In the genomic region with DNA sequence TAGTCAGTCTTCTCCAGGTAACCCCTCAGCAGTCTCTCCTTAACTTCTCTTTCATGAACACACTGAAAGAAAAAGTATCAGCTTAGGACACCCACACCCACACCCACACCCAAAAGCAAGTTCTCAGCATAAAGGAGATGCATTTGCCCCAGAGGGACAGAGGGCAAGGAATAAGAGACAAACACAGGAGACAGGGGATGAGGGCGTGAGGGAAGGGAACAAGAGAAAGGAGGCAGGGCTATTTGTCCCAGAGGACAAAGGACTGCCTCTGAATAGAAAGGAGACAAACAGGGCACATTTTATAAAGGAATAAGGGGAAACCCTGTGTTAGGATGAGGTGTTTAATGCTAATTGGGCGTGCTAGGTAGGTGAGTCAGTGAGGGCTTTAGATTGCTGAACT, we compare ENCODE assay signal across 21 mouse cellular contexts.
A peak's percentile ranks its signal among the peaks of the same experiment; 100 is the strongest.
DNase-seq lines count a peak whose midpoint lies in the region; ATAC-seq and TF ChIP-seq lines count a peak whose summit lies in the region.
"Had no signal": no experiment of that assay in that cellular context is flagged by ENCODE, and none has a peak within 500 bp of the region (broad histone marks: within the 10 kb centered on the region; RNA-seq: fewer than 3 reads in every experiment).

No protein-coding gene starts in this region.

- no peak for ATAC-seq in megakaryocyte progenitor cell, adult 5-6 weeks (replicated peaks; ENCODE audit: poor library complexity)
- ATAC-seq: CD4-positive, CD25-positive, alpha-beta regulatory T cell, adult 4 months; forebrain, embryonic 13.5 days; forebrain, embryonic 15.5 days; forebrain, postnatal 0 days had no signal

- in situ Hi-C loops in ES-E14 (cut with MboI; ENCODE audit: low sequenced_read_pairs in 2 of 2, unreplicated experiment in 2 of 2) = no loop called here

- H3K36me3 ChIP-seq in ES-E14 (ENCODE audit: control insufficient read depth, insufficient read depth, low read length, poor library complexity, severe bottlenecking) = no peaks in the 10 kb centered on the region
- H3K36me3 ChIP-seq: embryonic facial prominence, embryonic 10.5 days; embryonic facial prominence, embryonic 12.5 days; forebrain, embryonic 15.5 days had no signal

- intact Hi-C loops in left cerebral cortex, adult 2 months (cut with DNase I) = no loop called here
- intact Hi-C loops in left cerebral cortex, postnatal 4 days (cut with DNase I) = no loop called here

- no peak overlapping the region for H3K4me3 ChIP-seq in left cerebral cortex, adult 2 months
- no peak overlapping the region for H3K4me3 ChIP-seq in ES-E14 (ENCODE audit: insufficient read depth in 1 of 2, low read depth in 1 of 2, low read length in 2 of 2, poor library complexity in 1 of 2, severe bottlenecking in 1 of 2)
- H3K4me3 ChIP-seq: embryonic facial prominence, embryonic 10.5 days; embryonic facial prominence, embryonic 12.5 days; forebrain, embryonic 13.5 days; forebrain, embryonic 15.5 days had no signal

- H3K27ac ChIP-seq in left cerebral cortex, adult 2 months = peak overlapping the region; percentile 67
- H3K27ac ChIP-seq in ES-E14 (ENCODE audit: insufficient read depth, low read depth, low read length, poor library complexity, severe bottlenecking) = no peak overlapping the region
- H3K27ac ChIP-seq: embryonic facial prominence, embryonic 10.5 days; embryonic facial prominence, embryonic 12.5 days; forebrain, embryonic 13.5 days; forebrain, embryonic 15.5 days had no signal

- no peak for TF ChIP-seq CTCF in left cerebral cortex, adult 2 months (IDR thresholded peaks at IDR 0.05)

- H3K4me1 ChIP-seq in ES-E14 (ENCODE audit: control insufficient read depth in 2 of 2, insufficient read depth in 2 of 2, low read length in 2 of 2, poor library complexity in 1 of 2) = no peaks in the 10 kb centered on the region; a peak in 1 of 4 replicates
- H3K4me1 ChIP-seq: embryonic facial prominence, embryonic 10.5 days; embryonic facial prominence, embryonic 12.5 days; forebrain, embryonic 15.5 days had no signal

- H3K9me3 ChIP-seq in ES-E14 (ENCODE audit: control insufficient read depth, insufficient read depth, low read depth, low read length) = no peaks in the 10 kb centered on the region
- H3K9me3 ChIP-seq: embryonic facial prominence, embryonic 10.5 days; embryonic facial prominence, embryonic 12.5 days; forebrain, embryonic 13.5 days; forebrain, embryonic 15.5 days had no signal

- no peak for DNase-seq in left cerebral cortex, adult 2 months (ENCODE audit: extremely low spot score in 1 of 2, low spot score in 2 of 2)
- DNase-seq in left cerebral cortex, postnatal 4 days = no peak
- peak; percentile 46 for DNase-seq in ES-E14 (ENCODE audit: low read depth, low spot score)
- DNase-seq in ZHBTc4 (ENCODE audit: low read depth, low spot score) = peak; percentile 77
- no peak for DNase-seq in spleen, postnatal 10 days (ENCODE audit: low spot score in 2 of 2)
- DNase-seq: adrenal gland, adult 2 months; adrenal gland, postnatal 10 days; adrenal gland, postnatal 25 days; B cell, adult 2 months; cerebellum, adult 11 months; cerebellum, adult 18-20 months; cerebellum, adult 8-10 months; cerebellum, adult 9-11 months; cerebellum, postnatal 25 days; forebrain, postnatal 0 days had no signal

- H3K9ac ChIP-seq in ES-E14 (ENCODE audit: insufficient read depth, low read depth, low read length, poor library complexity, severe bottlenecking) = no peak overlapping the region
- H3K9ac ChIP-seq: embryonic facial prominence, embryonic 12.5 days; forebrain, embryonic 13.5 days; forebrain, embryonic 15.5 days; forebrain, postnatal 0 days had no signal

TF ChIP-seq in ES-E14, 5 proteins besides CTCF, POLR2A, EP300 and RAD21:
- TF ChIP-seq ZNF384 (IDR thresholded peaks at IDR 0.05; ENCODE audit: low read depth, low read length) (no peak), MAFK (IDR thresholded peaks at IDR 0.05; ENCODE audit: insufficient read depth, low read depth, low read length) (no peak), CHD2 (IDR thresholded peaks at IDR 0.05; ENCODE audit: low read depth, low read length) (no peak), HCFC1 (IDR thresholded peaks at IDR 0.05; ENCODE audit: borderline replicate concordance, insufficient read depth, low read length) (no peak), ZC3H11A (IDR thresholded peaks at IDR 0.05; ENCODE audit: borderline replicate concordance, low read depth, low read length) (no peak)

Comparison
In these comparisons a context has a peak if more than half of its experiments do, and no peak if none do; other contexts are left out.
1. DNase-seq: peak in ES-E14 (single experiment) and ZHBTc4 (single experiment); none in left cerebral cortex, adult 2 months (0 of 2), left cerebral cortex, postnatal 4 days (single experiment) and spleen, postnatal 10 days (0 of 2).